Mouse (Mus musculus): Measurements from ENCODE around the gene Slc31a1.

Slc31a1 gene

DNA sequence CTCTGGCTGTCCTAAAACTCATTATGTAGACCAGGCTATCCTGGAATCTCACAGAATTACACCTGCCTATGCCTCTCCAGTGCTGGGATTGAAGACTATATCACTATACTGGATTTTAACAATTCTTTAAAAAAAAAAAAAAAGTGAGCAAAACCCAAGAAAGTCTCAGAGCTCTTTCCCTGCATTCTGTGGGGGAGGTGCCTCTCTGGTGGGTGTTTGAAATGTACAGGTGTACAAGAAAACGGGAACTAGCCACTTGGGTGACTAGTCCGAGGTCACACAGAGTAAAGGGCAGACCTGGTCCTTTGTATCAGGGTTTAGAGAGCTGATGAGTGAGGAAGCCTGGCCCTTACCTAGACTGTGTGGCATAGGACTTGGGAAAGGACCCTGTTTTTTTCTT, 1.9 kb downstream of the Slc31a1 start:
- no peak for DNase-seq (ENCODE audit: low read depth, low spot score)

DNA sequence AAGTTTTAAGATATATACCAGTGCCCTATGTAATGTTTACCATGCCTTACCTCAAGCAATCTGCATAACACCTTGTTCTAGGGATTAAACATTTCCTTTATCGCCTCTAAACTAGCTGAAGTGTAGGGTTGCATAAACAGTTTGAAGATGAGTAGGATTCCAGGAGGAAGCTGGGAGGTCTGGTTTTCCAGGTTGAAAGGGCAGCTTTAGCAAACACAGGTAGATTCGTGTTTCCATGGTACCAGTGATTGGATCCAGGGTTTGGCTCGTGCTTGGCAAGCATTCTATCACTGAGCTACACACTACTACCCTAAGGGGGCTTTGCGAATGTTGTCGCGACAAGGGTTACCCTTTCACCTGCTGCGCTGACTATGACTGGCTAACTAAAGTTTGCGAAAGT, 3.8 kb downstream of the Slc31a1 start:
- no peak for DNase-seq (ENCODE audit: low read depth, low spot score)

DNA sequence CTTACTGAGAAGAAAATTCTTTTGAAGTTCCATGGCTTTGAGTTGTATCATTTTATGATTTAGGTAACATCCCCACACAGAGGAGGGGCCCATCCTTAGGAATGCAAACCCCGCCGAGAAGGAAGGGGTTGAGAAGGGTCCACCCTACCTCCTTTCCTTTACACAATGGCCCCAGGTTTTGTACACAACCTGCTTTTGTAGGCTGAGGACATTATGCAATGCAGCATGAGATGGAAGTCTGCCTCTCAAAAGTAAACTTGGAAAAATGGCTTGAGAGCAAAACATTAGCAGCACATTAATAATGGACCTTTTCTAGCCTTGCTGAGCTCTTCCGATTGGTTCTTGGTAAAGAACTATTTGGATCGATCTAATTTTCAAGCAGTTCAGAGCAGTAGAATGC, 5.8 kb downstream of the Slc31a1 start:
- DNase-seq (ENCODE audit: low read depth, low spot score), result no peak

DNA sequence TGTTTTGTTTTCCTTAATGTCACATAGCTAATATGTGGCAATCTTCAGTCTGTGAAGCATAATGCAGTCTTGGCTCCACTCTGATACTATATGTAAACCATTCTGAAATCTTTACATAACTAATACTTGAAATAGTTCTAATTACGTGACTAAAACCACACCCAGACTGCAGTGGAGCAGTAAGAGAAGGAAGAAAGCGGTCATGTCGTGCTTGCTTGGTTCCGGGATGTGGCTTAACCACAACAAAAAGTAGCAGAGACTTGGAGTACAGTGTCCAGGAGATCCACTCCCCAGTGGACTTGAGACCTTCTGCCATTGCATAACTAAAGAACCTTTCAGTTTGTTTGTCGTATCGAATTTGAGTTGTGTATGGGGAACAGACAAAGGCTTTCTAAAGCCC, 7.1 kb downstream of the Slc31a1 start:
- no peak for DNase-seq (ENCODE audit: low read depth, low spot score)

DNA sequence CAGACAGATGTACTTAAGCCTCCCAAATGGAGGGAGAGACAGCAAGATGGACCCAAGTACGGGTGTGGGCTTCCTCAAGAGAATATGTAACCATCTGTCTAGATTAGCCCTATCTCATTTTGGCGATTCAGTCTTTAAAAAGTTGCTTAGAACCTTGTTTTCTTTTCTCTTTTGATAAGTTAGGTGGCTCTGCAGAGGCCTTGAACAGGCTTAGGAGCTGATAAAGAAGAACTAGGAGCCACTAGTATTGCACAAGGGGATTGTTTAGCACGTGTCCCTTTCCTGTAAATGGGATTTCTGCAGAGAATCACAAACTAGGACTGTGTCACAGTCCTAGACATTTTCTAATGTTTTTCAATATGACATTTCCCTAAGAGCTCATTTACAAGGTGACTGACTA, 8.6 kb downstream of the Slc31a1 start:
- no peak for DNase-seq (ENCODE audit: low read depth, low spot score)

DNA sequence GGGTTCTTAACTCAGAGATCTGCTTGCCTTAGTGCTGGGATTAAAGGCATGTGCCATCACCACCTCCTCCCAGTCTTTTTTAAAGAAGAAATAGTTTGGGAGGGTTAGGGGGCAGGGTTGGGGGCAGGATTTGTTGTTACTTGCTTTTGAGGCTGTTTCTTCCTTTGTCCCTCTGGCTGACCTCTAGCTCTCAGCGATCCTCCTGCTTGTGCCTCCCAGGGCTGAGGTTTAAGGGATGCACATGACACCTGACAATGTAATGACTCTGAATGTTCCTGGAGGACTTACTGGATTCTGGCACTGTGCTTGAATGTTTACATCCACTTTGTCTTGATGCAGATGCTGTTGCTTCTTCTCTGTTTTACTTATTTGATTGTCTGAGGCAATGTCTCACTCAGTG, 11.9 kb downstream of the Slc31a1 start:
- DNase-seq (ENCODE audit: low read depth, low spot score), result no peak

DNA sequence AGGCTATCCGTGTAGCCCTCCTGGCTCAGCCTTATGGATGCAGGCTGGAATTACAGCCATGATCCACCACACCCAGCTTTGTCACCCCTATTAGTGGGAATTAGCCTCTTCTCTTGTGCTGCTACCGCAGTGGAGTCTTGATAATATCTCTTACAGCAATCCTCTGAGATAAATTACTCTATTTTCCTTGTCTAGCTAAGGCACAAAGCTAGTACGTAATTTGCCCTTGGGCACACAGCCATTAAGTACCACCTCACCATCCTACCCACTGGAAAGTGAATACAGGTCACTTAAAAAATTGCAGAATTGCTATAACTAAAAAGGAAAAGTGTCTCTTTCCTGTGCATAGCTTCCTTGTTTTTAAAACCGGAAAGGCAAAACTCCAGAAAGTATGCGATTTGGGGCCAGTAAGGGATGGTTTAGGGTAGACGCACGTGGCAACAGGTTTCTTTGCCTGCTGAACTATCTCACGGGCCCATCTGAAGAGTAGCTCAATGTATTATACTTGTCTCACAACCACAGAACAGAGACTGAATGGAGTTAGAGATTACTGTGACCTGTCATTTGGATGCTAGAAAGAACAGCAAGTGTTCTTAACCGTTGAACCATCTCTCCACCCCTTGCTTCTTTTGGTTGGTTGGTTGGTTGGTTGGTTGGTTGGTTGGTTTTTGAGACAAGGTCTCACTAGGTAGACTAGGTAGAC, 12.4 kb downstream of the Slc31a1 start:
- DNase-seq (ENCODE audit: low read depth, low spot score), result no peak

DNA sequence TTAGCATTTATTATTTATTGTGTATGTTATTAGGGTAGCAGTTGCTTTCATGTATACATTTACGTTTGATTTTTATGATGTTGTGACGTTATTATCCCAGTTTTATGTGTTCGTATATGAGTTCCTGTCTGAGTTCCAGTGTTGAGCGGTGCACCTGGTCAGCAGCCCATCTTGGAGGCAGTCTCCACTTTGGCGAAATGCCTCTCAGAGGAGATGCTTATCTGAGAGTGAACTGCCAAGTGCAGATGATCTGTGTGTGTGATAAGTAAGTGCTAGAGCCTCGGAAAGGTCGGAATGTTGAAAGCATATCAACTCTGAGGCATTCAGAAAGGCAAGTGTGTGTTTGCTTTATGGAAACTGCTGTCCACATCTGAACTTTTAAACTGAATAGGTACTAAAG, 13.1 kb downstream of the Slc31a1 start:
- DNase-seq (ENCODE audit: low read depth, low spot score), result no peak

DNA sequence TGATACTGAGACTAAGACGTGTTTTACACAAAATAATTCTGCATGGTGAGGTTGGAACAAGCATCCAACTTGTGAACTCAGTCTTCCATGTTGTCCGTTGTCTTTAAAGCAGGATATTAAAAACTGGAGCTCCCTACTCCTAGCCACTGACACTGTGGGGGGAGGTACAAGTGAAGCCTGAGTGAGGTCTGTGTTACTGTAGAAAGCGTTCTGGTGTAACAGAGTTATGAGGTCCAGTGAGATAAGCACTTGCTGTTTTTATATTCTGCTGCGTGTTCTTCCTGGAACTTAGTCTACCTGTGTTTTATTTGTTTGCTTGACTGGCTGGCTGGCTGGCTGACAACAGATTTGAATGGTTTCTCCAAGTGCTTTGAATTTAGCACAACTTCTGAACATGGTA, 13.8 kb downstream of the Slc31a1 start:
- DNase-seq (ENCODE audit: low read depth, low spot score), result no peak

DNA sequence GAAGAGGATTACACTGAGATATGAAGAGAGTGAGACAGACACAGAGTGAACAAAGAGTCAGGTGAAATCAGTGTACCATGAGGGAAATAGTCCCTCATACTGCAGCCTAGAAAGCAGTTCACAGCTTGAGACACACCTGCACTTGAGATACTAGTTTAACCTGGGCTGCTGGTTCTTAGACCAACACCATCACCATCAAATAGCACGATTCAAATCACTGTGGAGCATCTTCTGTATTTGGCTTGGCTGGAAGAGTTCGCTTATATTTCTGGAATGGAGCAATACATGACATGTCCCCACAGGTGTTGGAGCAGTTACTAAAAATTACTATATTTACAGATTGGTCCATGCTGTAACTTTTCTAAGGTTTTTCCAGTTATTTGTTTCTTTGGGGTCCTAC, 15.6 kb downstream of the Slc31a1 start:
- DNase-seq (ENCODE audit: low read depth, low spot score), result no peak

DNA sequence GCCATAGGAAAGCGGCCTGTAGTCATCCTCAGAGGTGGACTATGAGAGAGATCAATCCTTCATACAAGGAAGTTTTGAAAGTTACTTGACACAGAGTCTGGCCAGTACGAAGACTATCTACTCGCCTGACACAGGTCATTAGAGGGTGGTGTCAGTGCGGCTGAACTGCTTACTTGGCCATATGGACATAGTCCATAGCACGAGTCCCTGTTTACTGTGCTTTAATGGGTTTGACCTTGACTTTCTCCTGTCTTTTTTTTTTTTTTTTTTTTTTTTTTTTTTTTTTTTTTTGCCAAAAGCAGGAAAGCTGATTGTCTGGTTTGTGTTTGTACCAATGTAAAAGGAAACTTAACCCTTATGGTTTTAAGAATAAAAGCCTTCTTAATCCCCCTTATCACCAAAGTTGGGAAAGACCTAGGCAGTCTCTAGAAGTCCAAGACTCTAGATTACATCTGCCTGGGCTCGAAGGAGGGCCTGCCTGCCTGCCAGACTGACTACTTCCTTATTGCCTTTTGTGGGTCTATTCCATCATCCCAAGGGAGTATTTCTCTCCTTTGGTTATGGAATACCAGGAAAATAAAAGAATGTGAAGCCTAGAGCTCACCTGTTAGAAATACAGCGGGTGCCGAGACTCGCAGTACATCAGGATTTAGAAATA, 19.3 kb downstream of the Slc31a1 start:
- DNase-seq (ENCODE audit: low read depth, low spot score), result no peak

DNA sequence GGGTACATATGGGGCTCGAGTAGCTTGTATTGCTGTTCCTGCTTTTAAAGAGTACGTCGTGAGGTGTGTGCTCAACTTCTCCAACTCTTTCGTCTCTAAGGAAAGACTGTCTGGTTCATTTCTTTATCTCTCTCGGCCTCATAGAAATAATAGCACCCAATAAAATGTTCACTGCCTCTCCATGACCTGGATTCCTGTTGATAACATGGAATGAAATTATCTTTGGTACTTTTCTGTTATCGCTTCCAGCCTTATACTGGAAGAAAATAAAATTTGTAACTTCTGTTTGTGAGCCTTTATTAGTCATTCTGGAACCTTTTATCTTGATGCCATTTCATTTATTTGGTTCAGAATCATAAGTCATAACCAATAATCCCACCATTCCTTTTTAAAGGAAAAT, 22.7 kb downstream of the Slc31a1 start:
- no peak for DNase-seq (ENCODE audit: low read depth, low spot score)

DNA sequence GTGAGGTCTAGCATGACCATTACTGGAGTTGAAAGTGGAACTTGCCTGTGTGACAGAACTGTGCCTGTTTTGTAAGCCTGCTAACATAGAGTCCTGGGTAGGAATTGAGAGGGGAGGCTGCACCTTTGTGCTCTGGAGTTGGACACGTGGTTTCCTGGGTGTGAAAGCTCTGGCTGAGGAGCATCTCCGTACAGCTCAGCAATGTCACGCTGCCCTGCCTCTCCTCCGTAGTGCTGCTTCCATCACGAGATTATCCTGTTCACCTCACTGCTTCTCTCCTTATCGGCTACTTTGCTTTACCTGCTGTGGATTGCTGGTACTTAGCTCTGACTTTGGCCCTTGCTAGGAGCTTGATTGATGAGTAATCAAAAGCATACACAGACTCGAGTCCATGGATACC, 23.2 kb downstream of the Slc31a1 start:
- no peak for DNase-seq (ENCODE audit: low read depth, low spot score)

DNA sequence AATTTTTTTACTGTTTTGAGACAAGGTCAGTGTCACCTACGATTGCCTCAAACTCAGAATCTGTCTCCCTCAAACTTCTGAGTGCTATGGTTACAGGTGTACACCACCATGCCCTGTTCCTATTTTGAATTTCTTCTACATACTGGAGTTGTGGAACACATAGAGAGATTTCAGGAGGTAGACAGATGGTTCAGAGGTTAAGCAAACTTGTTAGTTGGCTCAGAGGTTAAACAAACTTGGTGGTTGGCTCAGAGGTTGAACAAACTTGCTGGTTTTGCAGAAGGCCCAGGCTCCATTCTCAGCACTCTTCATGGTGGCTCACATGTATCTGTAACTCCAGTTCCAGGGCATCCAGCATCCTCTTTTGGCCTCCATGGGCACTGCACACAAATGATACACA, 23.6 kb downstream of the Slc31a1 start:
- DNase-seq (ENCODE audit: low read depth, low spot score), result no peak

DNA sequence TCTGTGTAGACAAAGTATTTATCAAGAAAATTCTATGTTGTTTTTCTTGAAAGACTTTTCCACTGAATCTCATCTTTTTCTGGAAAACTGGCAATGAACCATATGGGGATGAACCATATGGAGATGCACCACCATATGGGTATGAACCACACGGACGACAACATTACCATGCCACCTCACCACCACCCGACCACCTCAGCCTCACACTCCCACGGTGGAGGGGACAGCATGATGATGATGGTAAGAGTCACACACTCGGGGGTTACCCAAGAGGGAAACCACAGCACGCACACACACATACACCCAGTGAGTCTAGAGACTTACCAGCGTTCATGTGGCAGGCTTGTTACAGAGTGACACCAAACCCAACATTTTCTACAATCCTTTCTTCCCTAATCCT, 24.9 kb downstream of the Slc31a1 start:
- DNase-seq (ENCODE audit: low read depth, low spot score), result no peak

DNA sequence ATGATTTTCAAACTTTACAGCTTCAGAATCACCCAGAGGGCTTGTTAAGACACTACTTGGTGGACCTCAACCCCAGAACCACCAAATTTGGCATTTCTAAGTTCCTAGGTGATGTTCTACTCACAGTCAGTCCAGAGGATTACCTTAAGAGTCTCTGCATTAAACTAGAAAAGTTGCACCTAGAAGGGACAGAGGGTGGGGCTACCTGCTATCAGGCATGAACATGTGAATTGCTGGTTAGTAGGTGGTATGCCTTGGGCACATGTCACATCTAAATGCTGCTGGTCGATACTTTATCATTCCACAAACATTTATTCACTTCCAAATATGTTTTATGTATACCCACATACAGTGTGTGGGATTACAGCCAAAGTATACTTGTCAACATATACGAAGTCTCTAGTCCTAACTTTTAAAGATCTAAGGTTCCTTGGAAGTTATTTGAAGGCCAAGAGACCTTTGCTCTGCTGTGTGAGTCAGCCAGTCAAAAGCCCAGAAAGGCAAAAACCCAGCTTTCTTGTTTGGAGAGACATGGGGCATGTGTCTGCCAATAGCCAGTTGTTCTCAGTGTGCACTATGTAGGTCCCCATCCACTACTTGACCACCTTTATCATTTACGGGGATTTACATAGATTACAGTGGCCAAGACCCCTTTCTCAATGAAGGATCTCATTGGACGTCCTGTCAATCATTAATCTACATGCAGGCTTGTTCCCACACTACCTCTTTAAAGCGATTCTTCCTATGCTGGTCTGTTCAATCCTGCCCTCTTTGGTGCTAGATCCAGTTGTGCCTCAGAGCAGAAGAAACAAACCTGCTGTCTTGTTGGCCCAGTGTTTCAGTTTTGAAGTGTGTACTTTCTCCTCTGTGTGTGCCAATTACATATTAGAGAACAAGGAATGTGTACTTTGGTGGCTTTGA, 29.3 kb downstream of the Slc31a1 start:
- DNase-seq (ENCODE audit: low read depth, low spot score), result no peak

DNA sequence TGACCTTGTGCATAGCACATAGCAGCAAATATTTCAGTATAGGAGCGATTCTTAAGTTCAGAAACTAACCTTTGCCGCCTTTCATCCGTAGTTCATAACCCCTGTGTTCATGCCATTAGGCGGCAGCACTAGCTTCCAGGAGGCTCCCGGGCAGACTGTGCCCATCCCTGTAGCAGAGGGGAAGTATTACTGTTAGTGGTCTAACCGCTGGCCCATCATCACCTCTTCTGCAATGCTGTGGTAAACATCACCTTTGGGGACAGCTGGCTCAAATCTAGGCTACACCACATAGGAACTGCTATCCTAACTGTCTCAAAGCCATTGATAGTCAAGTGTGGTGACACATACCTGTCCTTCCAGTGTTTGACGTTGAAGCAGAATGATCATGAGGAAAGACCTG, 31.4 kb downstream of the Slc31a1 start:
- no peak for DNase-seq (ENCODE audit: low read depth, low spot score)

DNA sequence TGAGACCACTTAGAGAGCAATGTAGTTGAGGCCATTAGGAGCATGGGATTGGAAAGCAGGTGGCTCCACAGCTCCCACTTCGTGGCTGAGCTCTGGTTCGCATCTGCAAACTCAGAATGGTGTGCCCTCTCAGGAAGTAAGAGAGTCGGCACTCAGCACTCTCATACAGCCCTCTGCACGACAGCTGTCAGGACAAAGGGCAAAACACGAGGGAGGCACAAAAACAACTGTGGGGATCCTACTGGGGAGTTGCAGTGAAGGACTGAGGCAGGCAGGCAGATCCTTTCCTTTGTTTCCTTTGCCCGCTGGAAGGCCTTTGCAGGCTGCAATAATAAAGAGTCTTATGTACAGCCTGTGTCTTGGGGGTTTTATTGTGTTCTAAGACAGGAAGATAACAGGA, 32.9 kb downstream of the Slc31a1 start:
- no peak for DNase-seq (ENCODE audit: low read depth, low spot score)

DNA sequence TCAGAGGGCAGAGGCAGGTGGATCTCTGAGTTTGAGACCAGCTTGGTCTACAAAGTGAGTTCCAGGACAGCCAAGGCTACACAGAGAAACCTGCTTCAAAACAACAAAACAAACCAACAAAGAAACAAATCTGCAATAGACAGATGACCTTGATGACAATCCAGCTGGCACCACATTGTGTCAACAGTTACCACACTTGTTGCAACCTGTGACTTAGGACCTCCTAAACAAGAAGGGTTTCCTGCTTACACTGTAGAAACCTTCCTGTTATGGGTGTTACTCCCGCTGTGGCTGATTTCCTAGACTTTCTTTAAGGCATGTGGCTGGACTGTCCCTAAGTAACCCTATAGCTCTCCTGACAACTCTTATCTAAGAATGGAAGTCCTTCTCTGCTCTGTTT, 35.3 kb downstream of the Slc31a1 start:
- DNase-seq (ENCODE audit: low read depth, low spot score), result no peak

DNA sequence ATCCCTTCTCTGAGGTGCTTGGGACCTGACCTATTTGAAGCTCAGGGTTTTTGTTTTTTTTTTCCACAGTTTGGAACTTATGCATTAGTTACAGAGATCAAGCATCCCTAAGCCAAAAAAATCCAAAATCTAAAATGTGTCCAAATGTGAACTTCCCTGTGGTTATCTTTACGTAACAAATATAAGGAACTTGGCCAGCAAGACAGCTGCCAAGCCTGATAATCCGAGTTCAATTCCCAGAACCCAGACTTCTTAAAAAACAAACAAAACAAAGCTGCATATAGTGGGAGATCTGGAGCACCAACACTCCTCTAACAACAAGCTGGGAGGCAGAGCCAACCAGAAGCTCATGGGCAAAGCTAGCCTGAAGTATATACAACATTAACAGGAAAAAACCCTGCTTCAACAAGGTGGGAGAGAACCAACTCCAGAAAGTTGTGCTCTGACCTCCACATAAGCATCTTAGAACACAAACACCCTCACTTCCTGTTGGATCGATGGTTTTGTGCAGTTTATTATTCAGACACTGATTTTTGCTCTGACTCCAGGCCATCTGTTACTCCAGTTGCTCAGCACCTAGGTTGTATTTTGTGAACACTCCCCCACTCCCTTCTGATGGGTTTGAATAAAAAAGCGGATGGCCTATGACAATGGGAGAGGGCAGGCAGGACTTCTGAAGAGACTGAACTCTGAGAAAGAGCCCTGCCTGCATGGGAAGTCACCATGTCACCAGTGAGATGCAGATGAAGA, 37.3 kb downstream of the Slc31a1 start:
- DNase-seq (ENCODE audit: low read depth, low spot score), result no peak

DNA sequence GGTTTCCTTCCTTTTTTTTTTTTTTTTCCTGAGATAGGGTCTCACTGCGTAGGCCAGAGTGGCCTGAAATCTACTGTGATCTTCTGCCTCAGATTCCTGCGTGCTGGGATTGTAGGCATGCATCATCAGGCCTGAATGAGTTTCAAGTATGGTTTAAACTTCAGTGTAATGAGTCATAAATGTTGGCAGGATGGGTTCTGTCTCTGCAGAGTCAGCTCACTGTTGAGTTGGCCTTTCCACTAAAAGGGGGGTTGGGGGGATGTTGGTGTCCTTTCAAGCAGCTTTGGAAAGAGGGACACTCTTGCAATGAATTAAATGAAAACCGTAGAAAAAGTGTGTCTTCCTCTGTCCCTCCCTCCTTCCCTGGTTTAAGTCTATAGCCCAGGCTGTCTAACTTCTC, 38.4 kb downstream of the Slc31a1 start:
- DNase-seq (ENCODE audit: low read depth, low spot score), result no peak

DNA sequence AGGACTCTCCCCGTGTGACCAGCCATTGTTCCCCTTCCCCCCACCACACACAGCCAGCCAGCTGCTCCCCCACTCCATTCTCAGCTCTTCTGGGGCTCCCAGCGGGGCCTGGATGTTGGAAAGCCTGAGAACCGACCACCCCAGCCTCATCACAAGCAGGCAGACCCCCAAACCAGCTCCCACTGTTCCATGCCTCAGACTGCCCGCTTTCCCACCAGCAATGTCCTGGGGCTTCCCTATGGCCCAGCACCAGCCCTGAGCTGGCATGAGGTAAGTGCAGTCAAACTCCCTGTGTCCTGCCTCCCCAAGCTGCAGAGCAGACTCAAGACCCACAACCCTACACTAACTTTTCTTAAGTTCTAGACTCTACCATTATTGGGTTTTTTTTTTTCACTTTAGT, 45.6 kb downstream of the Slc31a1 start:
- DNase-seq (ENCODE audit: low read depth, low spot score), result no peak
